Mouse (Mus musculus) midbrain, embryonic 12.5 days (tissue): Measurements from ENCODE around the gene Ints3. TPM values are rescaled to one million over a fixed set of nuclear protein-coding genes. Genes with fewer than 3 reads are reported as not detected.

ENCODE experiments used
- ATAC-seq: fragments of 200-750 bp; cut with Nextera tagmentation; 2 replicates; pipeline ENCODE4 v1.8.0; 2017; ENCODE audit warnings: low read depth, moderate TSS enrichment, moderate library complexity; ENCODE audit not compliant: low FRiP score
- H3K27ac ChIP-seq: fragments of 300-500 bp; sonication (generic); replicated peaks from 2 replicates; pipeline ENCODE4 v1.5.1; 2016; ENCODE audit warnings: mild to moderate bottlenecking
- H3K27me3 ChIP-seq: fragments of 300-500 bp; sonication (generic); 2 replicates; pipeline ENCODE4 v1.6.1; 2016; ENCODE audit warnings: mild to moderate bottlenecking
- H3K36me3 ChIP-seq: fragments of 300-500 bp; sonication (generic); 2 replicates; pipeline ENCODE4 v1.6.1; 2016
- H3K4me1 ChIP-seq: fragments of 300-500 bp; sonication (generic); 2 replicates; pipeline ENCODE4 v1.6.1; 2016
- H3K4me2 ChIP-seq: fragments of 300-500 bp; sonication (generic); replicated peaks from 2 replicates; pipeline ENCODE4 v1.6.1; 2016; ENCODE audit warnings: mild to moderate bottlenecking, moderate library complexity
- H3K4me3 ChIP-seq: fragments of 300-500 bp; sonication (generic); 2 replicates; pipeline ENCODE4 v1.5.1; 2016; ENCODE audit warnings: mild to moderate bottlenecking
- H3K9ac ChIP-seq: fragments of 300-500 bp; sonication (generic); replicated peaks from 2 replicates; pipeline ENCODE4 v1.6.1; 2016; ENCODE audit warnings: mild to moderate bottlenecking, moderate library complexity
- H3K9me3 ChIP-seq: fragments of 300-500 bp; sonication (generic); 2 replicates; pipeline ENCODE4 v1.6.1; 2016; ENCODE audit warnings: mild to moderate bottlenecking
- WGBS: fragments of 180-500 bp; shearing (Covaris S2); methylation state at CpG from one replicate; pipeline ENCODE4 v1.1.7; 2016; 5-methylcytosine and 5-hydroxymethylcytosine counted together
- polyA plus RNA-seq: library from polyadenylated mRNA; unstranded; fragments of >200 nt; fragmentation: Nextera tagmentation; extraction: Ambion mirVana; gene quantifications from 2 replicates; pipeline ENCODE4 v1.2.1, GENCODE M21; 2016

The Ints3 gene
- polyA plus RNA-seq, 1 experiment from 2014 or later: 42.4 TPM

GRCm38 (mm10) chr3:90388726-90389510, 44.5 kb downstream of the Ints3 start:
- H3K9ac ChIP-seq: peak overlapping the region; percentile 85
- H3K4me3 ChIP-seq: peak overlapping the region; percentile 61
- peaks cover 18% of the 10 kb centered on the region; the same call in 1 of the 2 replicates for H3K27me3 ChIP-seq
- H3K4me2 ChIP-seq: peak overlapping the region; percentile 95
- H3K27ac ChIP-seq: peak overlapping the region; percentile 92
- no peaks in the 10 kb centered on the region for H3K9me3 ChIP-seq
- peak; percentile 76 for ATAC-seq
- 4% methylated on average over 50 of the region's 53 CpGs for WGBS
- H3K4me1 ChIP-seq: peaks cover 31% of the 10 kb centered on the region
- peaks cover 42% of the 10 kb centered on the region for H3K36me3 ChIP-seq

- ATAC-seq: no peak
- H3K4me2 ChIP-seq: peak overlapping the region; percentile 95
- H3K9ac ChIP-seq: peak overlapping the region; percentile 85; the same call in 1 of the 2 replicates
- H3K27ac ChIP-seq: no peak overlapping the region
- no peaks in the 10 kb centered on the region for H3K9me3 ChIP-seq
- peak overlapping the region; percentile 61 for H3K4me3 ChIP-seq
- H3K27me3 ChIP-seq: peaks cover 18% of the 10 kb centered on the region; the same call in 1 of the 2 replicates
- peaks cover 31% of the 10 kb centered on the region for H3K4me1 ChIP-seq
- H3K36me3 ChIP-seq: peaks cover 34% of the 10 kb centered on the region
- WGBS: 85% methylated on average over 4 of the region's 4 CpGs
Observed at GRCm38 (mm10) chr3:90388192-90388591, 45.2 kb downstream of the Ints3 start.

- ATAC-seq: no peak
- no peak overlapping the region for H3K27ac ChIP-seq
- peaks cover 27% of the 10 kb centered on the region for H3K36me3 ChIP-seq
- peaks cover 31% of the 10 kb centered on the region for H3K4me1 ChIP-seq
- no peaks in the 10 kb centered on the region for H3K9me3 ChIP-seq
- no peak overlapping the region for H3K4me3 ChIP-seq
- no peak overlapping the region for H3K9ac ChIP-seq
- H3K27me3 ChIP-seq: peaks cover 18% of the 10 kb centered on the region; the same call in 1 of the 2 replicates
- no peak overlapping the region; the same call in 1 of the 2 replicates for H3K4me2 ChIP-seq
- WGBS: 73% methylated on average over 11 of the region's 11 CpGs
Observed at GRCm38 (mm10) chr3:90387483-90387882, 45.9 kb downstream of the Ints3 start.

GRCm38 (mm10) chr3:90386817-90387216, 46.6 kb downstream of the Ints3 start:
- Histone ChIP-seq H3K4me3 (no peak overlapping the region), H3K4me1 (peaks cover 31% of the 10 kb centered on the region), H3K27me3 (peaks cover 18% of the 10 kb centered on the region; the same call in 1 of the 2 replicates), H3K4me2 (no peak overlapping the region), H3K27ac (no peak overlapping the region), H3K9ac (no peak overlapping the region), H3K36me3 (peaks cover 21% of the 10 kb centered on the region), H3K9me3 (no peaks in the 10 kb centered on the region)
- 95% methylated on average over 10 of the region's 10 CpGs for WGBS
- ATAC-seq: no peak

GRCm38 (mm10) chr3:90384851-90385375, 48.5 kb downstream of the Ints3 start:
- Histone ChIP-seq H3K4me3 (no peak overlapping the region), H3K9me3 (no peaks in the 10 kb centered on the region), H3K27me3 (peaks cover 13% of the 10 kb centered on the region; the same call in 1 of the 2 replicates), H3K36me3 (peaks cover 10% of the 10 kb centered on the region; the same call in 1 of the 2 replicates), H3K4me1 (peaks cover 21% of the 10 kb centered on the region), H3K9ac (no peak overlapping the region), H3K27ac (no peak overlapping the region), H3K4me2 (no peak overlapping the region)
- ATAC-seq: no peak
- 77% methylated on average over 7 of the region's 7 CpGs for WGBS

GRCm38 (mm10) chr3:90383690-90384089, 49.7 kb downstream of the Ints3 start:
- no peaks in the 10 kb centered on the region for H3K9me3 ChIP-seq
- no peak overlapping the region for H3K27ac ChIP-seq
- peaks cover 8% of the 10 kb centered on the region; the same call in 1 of the 2 replicates for H3K27me3 ChIP-seq
- ATAC-seq: no peak
- no peak overlapping the region for H3K9ac ChIP-seq
- H3K4me3 ChIP-seq: no peak overlapping the region
- H3K4me1 ChIP-seq: peaks cover 8% of the 10 kb centered on the region
- H3K4me2 ChIP-seq: no peak overlapping the region
- WGBS: 89% methylated on average over 4 of the region's 4 CpGs
- peaks cover 10% of the 10 kb centered on the region; the same call in 1 of the 2 replicates for H3K36me3 ChIP-seq

GRCm38 (mm10) chr3:90381727-90382126, 51.7 kb downstream of the Ints3 start:
- peaks cover 7% of the 10 kb centered on the region; the same call in 1 of the 2 replicates for H3K36me3 ChIP-seq
- ATAC-seq: no peak
- 0 out of 2 replicates have a peak overlapping the region, but pooled peaks have one; percentile 24 for H3K9ac ChIP-seq
- H3K27ac ChIP-seq: no peak overlapping the region
- H3K27me3 ChIP-seq: no peaks in the 10 kb centered on the region
- H3K4me1 ChIP-seq: no peaks in the 10 kb centered on the region
- H3K4me3 ChIP-seq: no peak overlapping the region
- H3K9me3 ChIP-seq: no peaks in the 10 kb centered on the region
- H3K4me2 ChIP-seq: no peak overlapping the region
- 72% methylated on average over 11 of the region's 11 CpGs for WGBS

- no peak overlapping the region for H3K4me2 ChIP-seq
- no peaks in the 10 kb centered on the region for H3K36me3 ChIP-seq
- no peaks in the 10 kb centered on the region for H3K9me3 ChIP-seq
- 90% methylated on average over 5 of the region's 5 CpGs for WGBS
- no peak for ATAC-seq
- no peak overlapping the region for H3K4me3 ChIP-seq
- H3K4me1 ChIP-seq: peaks cover 8% of the 10 kb centered on the region; the same call in 1 of the 2 replicates
- no peaks in the 10 kb centered on the region for H3K27me3 ChIP-seq
- no peak overlapping the region for H3K27ac ChIP-seq
- H3K9ac ChIP-seq: no peak overlapping the region
Observed at GRCm38 (mm10) chr3:90378496-90378895, 54.9 kb downstream of the Ints3 start.

GRCm38 (mm10) chr3:90376247-90376585, 57.2 kb downstream of the Ints3 start:
- Histone ChIP-seq H3K9ac (peak overlapping the region; percentile 31; the same call in 1 of the 2 replicates), H3K4me3 (no peak overlapping the region), H3K4me1 (peaks cover 8% of the 10 kb centered on the region; the same call in 1 of the 2 replicates), H3K4me2 (no peak overlapping the region), H3K36me3 (no peaks in the 10 kb centered on the region), H3K9me3 (no peaks in the 10 kb centered on the region), H3K27ac (no peak overlapping the region), H3K27me3 (no peaks in the 10 kb centered on the region)
- no peak for ATAC-seq
- 56% methylated on average over 1 of the region's 1 CpGs for WGBS

GRCm38 (mm10) chr3:90375562-90376246, 57.7 kb downstream of the Ints3 start:
- 17% methylated on average over 3 of the region's 3 CpGs for WGBS
- peaks cover 8% of the 10 kb centered on the region; the same call in 1 of the 2 replicates for H3K4me1 ChIP-seq
- ATAC-seq: no peak
- peak overlapping the region; percentile 31; the same call in 1 of the 2 replicates for H3K9ac ChIP-seq
- H3K27me3 ChIP-seq: no peaks in the 10 kb centered on the region
- no peak overlapping the region for H3K4me2 ChIP-seq
- no peak overlapping the region for H3K27ac ChIP-seq
- no peaks in the 10 kb centered on the region for H3K9me3 ChIP-seq
- H3K4me3 ChIP-seq: no peak overlapping the region
- H3K36me3 ChIP-seq: no peaks in the 10 kb centered on the region

- H3K27ac ChIP-seq: no peak overlapping the region
- no peaks in the 10 kb centered on the region for H3K36me3 ChIP-seq
- WGBS: 86% methylated on average over 4 of the region's 4 CpGs
- no peak overlapping the region for H3K4me2 ChIP-seq
- H3K4me3 ChIP-seq: no peak overlapping the region
- H3K9ac ChIP-seq: no peak overlapping the region
- peaks cover 8% of the 10 kb centered on the region; the same call in 1 of the 2 replicates for H3K4me1 ChIP-seq
- no peak for ATAC-seq
- no peaks in the 10 kb centered on the region for H3K27me3 ChIP-seq
- H3K9me3 ChIP-seq: no peaks in the 10 kb centered on the region
Observed at GRCm38 (mm10) chr3:90374368-90374767, 59.1 kb downstream of the Ints3 start.
